Mouse (Mus musculus) lung, embryonic 15.5 days (tissue): ENCODE measurements at regions not wholly inside any gene's neighbourhood (a gene's known extent, or its start where the extent isn't known, plus 50 kb on each side); places are given as distances from the start of the nearest gene placed in this dataset.

ENCODE experiments used
- ATAC-seq: fragments of 200-750 bp; cut with Nextera tagmentation; 2 replicates; pipeline ENCODE4 v1.8.0; 2017; ENCODE audit warnings: moderate number of reproducible peaks, borderline replicate concordance; ENCODE audit not compliant: low FRiP score, low TSS enrichment; ENCODE audit errors: extremely low read depth
- H3K27ac ChIP-seq: fragments of 300-500 bp; sonication (generic); 2 replicates; pipeline ENCODE4 v1.5.1; 2015; ENCODE audit warnings: moderate library complexity, mild to moderate bottlenecking, inconsistent platforms
- H3K27me3 ChIP-seq: fragments of 300-500 bp; sonication (generic); 2 replicates; pipeline ENCODE4 v1.6.1; 2015; ENCODE audit warnings: inconsistent platforms
- H3K36me3 ChIP-seq: fragments of 300-500 bp; sonication (generic); 2 replicates; pipeline ENCODE4 v1.6.1; 2015; ENCODE audit warnings: inconsistent platforms
- H3K4me1 ChIP-seq: fragments of 300-500 bp; sonication (generic); 2 replicates; pipeline ENCODE4 v1.6.1; 2015; ENCODE audit warnings: inconsistent platforms
- H3K4me2 ChIP-seq: fragments of 300-500 bp; sonication (generic); 2 replicates; pipeline ENCODE4 v1.6.1; 2015; ENCODE audit warnings: inconsistent platforms, mild to moderate bottlenecking, moderate library complexity
- H3K4me3 ChIP-seq: fragments of 300-500 bp; sonication (generic); 2 replicates; pipeline ENCODE4 v1.5.1; 2015; ENCODE audit warnings: mild to moderate bottlenecking, inconsistent platforms
- H3K9ac ChIP-seq: fragments of 300-500 bp; sonication (generic); 2 replicates; pipeline ENCODE4 v1.6.1; 2015; ENCODE audit warnings: inconsistent platforms
- H3K9me3 ChIP-seq: fragments of 300-500 bp; sonication (generic); 2 replicates; pipeline ENCODE4 v1.6.1; 2016; ENCODE audit warnings: inconsistent platforms
- WGBS: fragments of 180-500 bp; shearing (Covaris S2); methylation state at CpG from one replicate; pipeline ENCODE4 v1.1.7; 2015; 5-methylcytosine and 5-hydroxymethylcytosine counted together

DNA sequence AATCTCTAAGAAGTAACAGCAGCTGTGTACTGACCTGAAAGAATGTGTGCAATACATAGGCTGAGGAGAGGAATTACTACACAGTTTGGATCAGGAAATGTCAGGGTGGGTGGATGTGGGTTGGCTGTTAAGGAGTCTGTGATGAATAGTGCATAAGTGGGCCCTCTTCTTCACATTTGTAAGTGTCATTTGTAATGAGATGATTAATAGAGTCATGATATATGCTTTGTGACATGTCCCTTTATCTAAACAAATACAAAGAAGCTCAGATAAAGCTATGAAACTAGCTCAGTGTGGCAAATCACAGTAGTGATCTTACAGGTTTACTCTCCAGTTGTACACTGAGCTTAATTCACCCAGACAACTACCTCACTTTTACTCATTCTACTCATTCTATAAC lies 867.9 kb downstream of the Kcna4 start:
- ATAC-seq = no peak
- no peaks in the 10 kb centered on the region for H3K9me3 ChIP-seq

DNA sequence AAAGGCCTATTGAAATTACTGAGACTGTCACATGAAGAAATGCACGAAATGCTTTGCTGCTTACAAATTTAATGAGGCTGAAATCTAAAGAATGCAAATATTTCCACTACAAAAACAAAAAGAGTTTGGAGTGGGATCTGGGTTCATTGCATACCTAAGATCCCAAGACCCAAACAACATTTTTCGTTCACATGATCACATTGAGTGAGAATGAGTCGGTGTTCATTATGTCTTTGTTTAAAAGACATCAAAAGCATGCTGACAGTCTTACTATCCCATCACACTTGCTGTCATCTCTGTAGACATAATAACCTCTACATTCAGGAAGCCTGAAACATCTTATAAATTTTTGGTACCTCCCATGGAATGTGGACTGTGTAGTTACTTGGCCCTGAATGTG lies 870.4 kb downstream of the Kcna4 start:
- 44% methylated on average over 3 of the region's 3 CpGs for WGBS
- ATAC-seq = no peak
- Histone ChIP-seq H3K27me3 (no peaks in the 10 kb centered on the region), H3K36me3 (no peaks in the 10 kb centered on the region), H3K27ac (no peak overlapping the region), H3K9me3 (no peaks in the 10 kb centered on the region), H3K4me3 (no peak overlapping the region), H3K4me2 (no peak overlapping the region), H3K9ac (no peak overlapping the region), H3K4me1 (no peaks in the 10 kb centered on the region)

More for the DNA sequence above, 867.9 kb downstream of the Kcna4 start:
- H3K36me3 ChIP-seq = no peaks in the 10 kb centered on the region
- no peak overlapping the region for H3K9ac ChIP-seq
- no peak overlapping the region for H3K4me3 ChIP-seq
- H3K4me2 ChIP-seq = no peak overlapping the region
- no peaks in the 10 kb centered on the region for H3K4me1 ChIP-seq
- H3K27me3 ChIP-seq = no peaks in the 10 kb centered on the region
- H3K27ac ChIP-seq = no peak overlapping the region

DNA sequence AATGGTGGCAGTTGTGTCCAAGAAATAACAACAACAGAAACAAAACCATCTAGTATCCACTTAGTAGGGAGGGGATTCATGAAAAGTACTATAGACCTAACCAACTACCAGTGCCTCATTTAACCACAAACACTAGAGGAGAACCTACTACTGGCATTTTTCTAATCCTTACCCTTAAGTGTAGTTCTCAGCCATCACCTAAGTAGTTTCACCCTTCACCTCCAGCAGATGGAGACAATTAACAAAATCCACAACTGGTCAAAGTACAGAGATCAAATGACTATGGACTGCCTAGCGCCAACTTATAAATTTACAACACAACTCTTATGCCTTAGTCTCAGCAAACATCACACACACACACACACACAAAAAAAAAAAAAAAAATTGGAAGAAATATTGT lies 874.6 kb downstream of the Kcna4 start:
- Histone ChIP-seq H3K9ac (no peak overlapping the region), H3K4me1 (no peaks in the 10 kb centered on the region), H3K4me3 (no peak overlapping the region), H3K9me3 (no peaks in the 10 kb centered on the region), H3K4me2 (no peak overlapping the region), H3K27ac (no peak overlapping the region), H3K36me3 (no peaks in the 10 kb centered on the region), H3K27me3 (no peaks in the 10 kb centered on the region)
- 89% methylated on average over 1 of the region's 1 CpGs for WGBS
- no peak for ATAC-seq
